Mouse (Mus musculus): ENCODE results near the gene Wwox. TPM values are rescaled to one million over a fixed set of nuclear protein-coding genes. Genes with fewer than 3 reads are reported as not detected.

Wwox gene
- total RNA-seq, 1 experiment = 12.5 TPM

DNA sequence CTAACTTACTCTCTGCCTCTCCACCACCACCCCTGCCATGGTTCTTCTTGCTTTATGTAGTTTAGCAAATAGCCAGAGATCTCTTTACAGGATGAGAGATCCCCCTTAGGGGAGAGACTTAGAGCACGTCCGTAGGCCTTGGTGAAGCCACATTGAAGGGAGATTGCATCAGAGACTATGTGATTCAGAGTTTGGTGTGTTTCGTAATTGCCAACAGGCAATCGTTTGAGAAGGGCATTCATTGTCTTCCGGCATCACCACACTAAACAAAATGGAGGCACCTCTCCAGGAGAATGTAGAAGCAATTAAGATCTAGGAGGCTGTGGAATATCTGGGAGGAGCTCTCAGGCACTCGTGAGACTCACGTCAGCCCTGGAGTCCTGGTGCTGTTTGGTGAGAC is 408.2 kb downstream of the Wwox start:
- Histone ChIP-seq H3K9ac (ENCODE audit: insufficient read depth, low read depth, low read length, poor library complexity, severe bottlenecking) (no peak overlapping the region), H3K36me3 (ENCODE audit: control insufficient read depth, insufficient read depth, low read length, poor library complexity, severe bottlenecking) (no peaks in the 10 kb centered on the region), H3K27ac (ENCODE audit: insufficient read depth, low read depth, low read length, poor library complexity, severe bottlenecking) (no peak overlapping the region), H3K4me1 (ENCODE audit: control insufficient read depth in 2 of 2, insufficient read depth in 2 of 2, low read length in 2 of 2, poor library complexity in 1 of 2) (no peaks in the 10 kb centered on the region), H3K9me3 (ENCODE audit: control insufficient read depth, insufficient read depth, low read depth, low read length) (no peaks in the 10 kb centered on the region), H3K4me3 (ENCODE audit: insufficient read depth in 1 of 2, low read depth in 1 of 2, low read length in 2 of 2, poor library complexity in 1 of 2, severe bottlenecking in 1 of 2) (no peak overlapping the region)
- TF ChIP-seq ZC3H11A (IDR thresholded peaks at IDR 0.05; ENCODE audit: borderline replicate concordance, low read depth, low read length) = no peak
- TF ChIP-seq ZNF384 (IDR thresholded peaks at IDR 0.05; ENCODE audit: low read depth, low read length) = no peak
- no peak for TF ChIP-seq MAFK (IDR thresholded peaks at IDR 0.05; ENCODE audit: insufficient read depth, low read depth, low read length)
- no peak for TF ChIP-seq HCFC1 (IDR thresholded peaks at IDR 0.05; ENCODE audit: borderline replicate concordance, insufficient read depth, low read length)
- TF ChIP-seq CHD2 (IDR thresholded peaks at IDR 0.05; ENCODE audit: low read depth, low read length) = no peak
- no peak for DNase-seq (ENCODE audit: low read depth, low spot score)
- in situ Hi-C loops (cut with MboI; ENCODE audit: low sequenced_read_pairs in 2 of 2, unreplicated experiment in 2 of 2) = no loop called here

- Histone ChIP-seq H3K4me1 (ENCODE audit: control insufficient read depth in 2 of 2, insufficient read depth in 2 of 2, low read length in 2 of 2, poor library complexity in 1 of 2) (no peaks in the 10 kb centered on the region), H3K36me3 (ENCODE audit: control insufficient read depth, insufficient read depth, low read length, poor library complexity, severe bottlenecking) (no peaks in the 10 kb centered on the region), H3K27ac (ENCODE audit: insufficient read depth, low read depth, low read length, poor library complexity, severe bottlenecking) (no peak overlapping the region), H3K9me3 (ENCODE audit: control insufficient read depth, insufficient read depth, low read depth, low read length) (no peaks in the 10 kb centered on the region), H3K4me3 (ENCODE audit: insufficient read depth in 1 of 2, low read depth in 1 of 2, low read length in 2 of 2, poor library complexity in 1 of 2, severe bottlenecking in 1 of 2) (no peak overlapping the region), H3K9ac (ENCODE audit: insufficient read depth, low read depth, low read length, poor library complexity, severe bottlenecking) (no peak overlapping the region)
- in situ Hi-C loops (cut with MboI; ENCODE audit: low sequenced_read_pairs in 2 of 2, unreplicated experiment in 2 of 2) = no loop called here
- DNase-seq (ENCODE audit: low read depth, low spot score) = no peak
- no peak for TF ChIP-seq ZNF384 (IDR thresholded peaks at IDR 0.05; ENCODE audit: low read depth, low read length)
- TF ChIP-seq MAFK (IDR thresholded peaks at IDR 0.05; ENCODE audit: insufficient read depth, low read depth, low read length) = no peak
- TF ChIP-seq HCFC1 (IDR thresholded peaks at IDR 0.05; ENCODE audit: borderline replicate concordance, insufficient read depth, low read length) = no peak
- TF ChIP-seq ZC3H11A (IDR thresholded peaks at IDR 0.05; ENCODE audit: borderline replicate concordance, low read depth, low read length) = no peak
- no peak for TF ChIP-seq CHD2 (IDR thresholded peaks at IDR 0.05; ENCODE audit: low read depth, low read length)
Measured at GRCm38 (mm10) chr8:114849461-114849860, 410.0 kb downstream of the Wwox start.

GRCm38 (mm10) chr8:114850014-114850870 is 410.8 kb downstream of the Wwox start:
- in situ Hi-C loops (cut with MboI; ENCODE audit: low sequenced_read_pairs in 2 of 2, unreplicated experiment in 2 of 2) = no loop called here
- Histone ChIP-seq H3K27ac (ENCODE audit: insufficient read depth, low read depth, low read length, poor library complexity, severe bottlenecking) (no peak overlapping the region), H3K36me3 (ENCODE audit: control insufficient read depth, insufficient read depth, low read length, poor library complexity, severe bottlenecking) (no peaks in the 10 kb centered on the region), H3K4me3 (ENCODE audit: insufficient read depth in 1 of 2, low read depth in 1 of 2, low read length in 2 of 2, poor library complexity in 1 of 2, severe bottlenecking in 1 of 2) (no peak overlapping the region), H3K9ac (ENCODE audit: insufficient read depth, low read depth, low read length, poor library complexity, severe bottlenecking) (no peak overlapping the region), H3K4me1 (ENCODE audit: control insufficient read depth in 2 of 2, insufficient read depth in 2 of 2, low read length in 2 of 2, poor library complexity in 1 of 2) (no peaks in the 10 kb centered on the region), H3K9me3 (ENCODE audit: control insufficient read depth, insufficient read depth, low read depth, low read length) (no peaks in the 10 kb centered on the region)
- peak; percentile 27 for DNase-seq (ENCODE audit: low read depth, low spot score)
- no peak for TF ChIP-seq ZNF384 (IDR thresholded peaks at IDR 0.05; ENCODE audit: low read depth, low read length)
- no peak for TF ChIP-seq CHD2 (IDR thresholded peaks at IDR 0.05; ENCODE audit: low read depth, low read length)
- TF ChIP-seq ZC3H11A (IDR thresholded peaks at IDR 0.05; ENCODE audit: borderline replicate concordance, low read depth, low read length) = no peak
- no peak for TF ChIP-seq HCFC1 (IDR thresholded peaks at IDR 0.05; ENCODE audit: borderline replicate concordance, insufficient read depth, low read length)
- no peak for TF ChIP-seq MAFK (IDR thresholded peaks at IDR 0.05; ENCODE audit: insufficient read depth, low read depth, low read length)

GRCm38 (mm10) chr8:114853765-114854164 is 414.3 kb downstream of the Wwox start:
- no peaks in the 10 kb centered on the region for H3K36me3 ChIP-seq (ENCODE audit: control insufficient read depth, insufficient read depth, low read length, poor library complexity, severe bottlenecking)
- no peak overlapping the region for H3K4me3 ChIP-seq (ENCODE audit: insufficient read depth in 1 of 2, low read depth in 1 of 2, low read length in 2 of 2, poor library complexity in 1 of 2, severe bottlenecking in 1 of 2)
- in situ Hi-C loops (cut with MboI; ENCODE audit: low sequenced_read_pairs in 2 of 2, unreplicated experiment in 2 of 2) = no loop called here
- no peaks in the 10 kb centered on the region for H3K9me3 ChIP-seq (ENCODE audit: control insufficient read depth, insufficient read depth, low read depth, low read length)
- no peaks in the 10 kb centered on the region for H3K4me1 ChIP-seq (ENCODE audit: control insufficient read depth in 2 of 2, insufficient read depth in 2 of 2, low read length in 2 of 2, poor library complexity in 1 of 2)
- TF ChIP-seq MAFK (IDR thresholded peaks at IDR 0.05; ENCODE audit: insufficient read depth, low read depth, low read length) (no peak), CHD2 (IDR thresholded peaks at IDR 0.05; ENCODE audit: low read depth, low read length) (no peak), ZC3H11A (IDR thresholded peaks at IDR 0.05; ENCODE audit: borderline replicate concordance, low read depth, low read length) (no peak), HCFC1 (IDR thresholded peaks at IDR 0.05; ENCODE audit: borderline replicate concordance, insufficient read depth, low read length) (no peak), ZNF384 (IDR thresholded peaks at IDR 0.05; ENCODE audit: low read depth, low read length) (no peak)
- H3K9ac ChIP-seq (ENCODE audit: insufficient read depth, low read depth, low read length, poor library complexity, severe bottlenecking) = no peak overlapping the region
- no peak overlapping the region for H3K27ac ChIP-seq (ENCODE audit: insufficient read depth, low read depth, low read length, poor library complexity, severe bottlenecking)
- no peak for DNase-seq (ENCODE audit: low read depth, low spot score)

Data from ES-E14 (cell line).